Mouse (Mus musculus) lung, adult 10 weeks (tissue): ENCODE results near the gene Ksr2. TPM values are rescaled to one million over a fixed set of nuclear protein-coding genes. Genes with fewer than 3 reads are reported as not detected.

Experiments
- polyA plus RNA-seq: library from polyadenylated mRNA; stranded (reverse); fragments of 350-450 nt; fragmentation: Illumina TruSeq; extraction: RNeasy Lipid Tissue Mini Kit (QIAGEN cat#74804); gene quantifications from one replicate; pipeline ENCODE4 v1.2.3, GENCODE M21; 2014; ENCODE audit warnings: low read depth, low replicate concordance; ENCODE audit not compliant: insufficient read depth

Gene Ksr2
- polyA plus RNA-seq: 0.01 TPM

DNA sequence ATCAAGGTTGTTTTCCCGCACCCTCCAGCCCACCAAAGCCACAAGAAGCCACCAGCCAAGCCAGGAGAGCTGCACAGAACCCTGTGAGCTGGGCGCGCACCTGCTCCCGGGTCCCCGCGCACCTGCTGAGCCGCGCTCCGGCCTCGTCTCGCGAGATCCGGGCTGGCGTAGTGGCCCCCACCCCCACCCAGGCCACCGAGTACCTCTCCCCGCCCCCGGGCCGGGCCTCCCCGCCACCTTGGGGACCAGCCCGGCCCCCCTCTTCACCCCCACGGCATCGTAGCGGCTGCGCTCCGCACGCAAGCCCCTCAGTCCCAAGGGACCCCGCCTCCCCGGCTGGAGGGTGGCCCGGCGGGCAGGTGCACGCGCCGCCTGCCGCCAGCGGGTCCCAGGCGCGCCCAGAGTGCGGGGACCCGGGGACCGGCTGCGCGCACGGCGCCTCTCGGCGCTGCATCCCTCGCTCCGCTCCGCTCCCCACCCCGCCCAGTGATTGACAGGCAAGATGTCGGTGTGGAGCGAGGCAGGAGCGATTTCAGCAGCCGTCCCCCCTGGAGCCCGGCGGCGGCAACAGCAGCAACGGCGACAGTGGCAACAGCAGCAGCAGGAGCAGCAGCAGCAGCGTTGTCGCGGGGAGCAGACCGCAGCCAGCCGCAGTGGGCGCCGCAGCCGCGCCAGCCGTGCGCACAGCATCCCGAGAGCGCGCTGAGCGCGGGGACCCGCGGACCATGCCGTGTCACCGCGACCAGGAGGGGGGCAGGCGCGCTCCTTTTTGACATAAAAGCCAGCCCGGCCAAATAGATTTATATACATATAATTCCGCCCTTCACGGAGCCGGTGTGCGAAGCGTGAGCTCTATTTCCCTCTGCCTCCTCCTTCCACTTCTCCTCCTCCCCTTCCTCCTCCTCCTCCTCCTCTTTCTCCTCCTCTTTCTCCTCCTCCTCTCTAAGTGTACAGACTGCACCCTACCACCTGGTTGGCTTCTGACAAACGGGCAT, at the start of gene Ksr2:
Gene Ksr2, plus strand, starts transcription at position 494 of the 995 bp plus-strand sequence.

DNA sequence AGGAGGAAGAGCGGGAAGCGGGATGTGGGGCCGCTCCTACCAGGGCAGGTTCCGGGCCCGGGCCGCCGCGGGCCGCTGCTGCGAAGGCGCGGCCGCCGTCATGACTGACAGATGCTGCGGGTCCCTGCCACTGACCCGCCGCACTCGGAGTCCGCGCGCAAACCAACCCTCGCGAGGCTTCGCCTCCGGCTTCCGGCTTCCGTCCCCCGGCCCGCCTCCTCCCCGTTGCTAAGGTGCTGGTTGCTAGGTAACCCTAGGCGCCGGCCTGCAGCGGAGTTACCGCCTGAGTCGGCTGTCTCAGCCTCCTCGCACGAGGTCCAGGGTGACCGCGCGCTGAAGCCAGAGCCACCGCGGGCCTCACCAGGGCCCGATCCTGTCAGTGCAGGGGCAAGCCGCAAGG, 24.9 kb upstream of the Ksr2 start, which contains the start of gene Rfc5:
Gene Rfc5, minus strand, starts transcription at position 171 of the 400 bp plus-strand sequence.

DNA sequence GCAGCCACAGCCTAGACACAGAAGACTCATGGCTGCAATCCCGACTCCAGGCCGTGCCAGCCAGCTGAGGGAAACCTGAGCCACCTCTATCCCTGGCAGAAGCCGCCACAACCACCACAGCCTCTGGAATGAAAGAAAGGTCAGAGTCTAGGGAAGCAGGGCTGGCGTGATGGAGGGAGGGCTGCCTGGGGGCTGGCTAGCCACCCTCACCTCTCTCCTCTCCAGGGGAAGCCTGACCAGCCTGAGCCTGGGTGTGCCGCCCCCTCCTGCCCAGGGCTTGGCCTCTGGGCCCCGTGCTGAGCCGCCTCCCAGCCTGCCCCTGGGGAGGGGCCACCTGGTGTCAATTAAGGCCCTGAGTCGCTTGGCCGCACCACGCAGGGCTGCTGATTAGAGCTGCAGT, 366.9 kb downstream of the Ksr2 start, which contains the start of gene Nos1:
Gene Nos1, plus strand, starts transcription at position 352 of the 400 bp plus-strand sequence.

Other genes with a start within 250 kb of the Ksr2 start
- 224 TPM for gene Pebp1, start 126.4 kb upstream of the Ksr2 start, polyA plus RNA-seq
- 12.5 TPM for gene Vsig10, start 94.9 kb upstream of the Ksr2 start, polyA plus RNA-seq
- 57.7 TPM for gene Wsb2, start 56.7 kb upstream of the Ksr2 start, polyA plus RNA-seq
- gene Rfc5, start 25.0 kb upstream of the Ksr2 start, polyA plus RNA-seq: 5.4 TPM